Mouse (Mus musculus) fat pad, adult 2 months (tissue): ENCODE measurements around the gene Pbxip1.

Source experiments
- DNase-seq: peaks from one replicate; pipeline ENCODE4 v3.0.0-alpha.2; 2011; ENCODE audit warnings: low read depth, low spot score; ENCODE audit errors: extremely low read depth

The Pbxip1 gene

DNA sequence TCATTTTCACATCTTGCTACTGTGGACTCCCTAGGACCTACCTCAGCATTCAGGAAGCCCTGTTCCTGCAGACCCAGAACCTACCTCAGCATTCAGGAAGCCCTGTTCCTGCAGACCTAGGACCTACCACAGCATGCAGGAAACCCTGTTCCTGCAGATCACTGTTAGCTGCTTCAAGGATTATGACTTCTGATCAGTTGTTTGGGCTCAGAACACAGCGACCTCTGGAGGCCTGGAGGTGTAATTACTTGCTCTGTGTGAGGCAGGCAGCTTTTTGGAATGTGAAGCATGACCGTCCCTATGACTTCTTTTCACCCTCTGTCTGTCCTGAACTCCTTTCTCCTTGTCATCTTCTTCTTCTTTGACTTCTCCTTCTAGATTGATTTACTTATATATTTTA, 45.0 kb downstream of the Pbxip1 start:
- DNase-seq, result no peak

DNA sequence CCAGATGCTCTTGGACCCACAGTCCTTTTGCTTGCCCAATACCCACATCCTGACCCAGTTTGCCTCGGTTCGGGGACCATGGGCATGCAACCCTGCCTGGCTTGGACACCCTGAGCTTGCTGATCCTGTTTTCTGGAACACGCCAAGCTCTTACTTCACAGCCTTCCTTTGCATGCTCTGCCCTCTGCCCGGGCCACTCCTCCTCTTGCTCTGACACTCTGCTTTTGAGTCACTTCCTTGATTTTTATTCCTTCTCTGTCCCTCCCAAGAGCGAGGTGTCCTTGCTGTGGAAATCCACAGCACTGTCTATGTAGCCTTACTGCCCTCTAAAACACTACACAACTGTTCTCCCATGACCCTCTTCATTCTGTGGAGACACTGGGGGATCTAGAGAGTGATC, 45.7 kb downstream of the Pbxip1 start:
- DNase-seq, result no peak

DNA sequence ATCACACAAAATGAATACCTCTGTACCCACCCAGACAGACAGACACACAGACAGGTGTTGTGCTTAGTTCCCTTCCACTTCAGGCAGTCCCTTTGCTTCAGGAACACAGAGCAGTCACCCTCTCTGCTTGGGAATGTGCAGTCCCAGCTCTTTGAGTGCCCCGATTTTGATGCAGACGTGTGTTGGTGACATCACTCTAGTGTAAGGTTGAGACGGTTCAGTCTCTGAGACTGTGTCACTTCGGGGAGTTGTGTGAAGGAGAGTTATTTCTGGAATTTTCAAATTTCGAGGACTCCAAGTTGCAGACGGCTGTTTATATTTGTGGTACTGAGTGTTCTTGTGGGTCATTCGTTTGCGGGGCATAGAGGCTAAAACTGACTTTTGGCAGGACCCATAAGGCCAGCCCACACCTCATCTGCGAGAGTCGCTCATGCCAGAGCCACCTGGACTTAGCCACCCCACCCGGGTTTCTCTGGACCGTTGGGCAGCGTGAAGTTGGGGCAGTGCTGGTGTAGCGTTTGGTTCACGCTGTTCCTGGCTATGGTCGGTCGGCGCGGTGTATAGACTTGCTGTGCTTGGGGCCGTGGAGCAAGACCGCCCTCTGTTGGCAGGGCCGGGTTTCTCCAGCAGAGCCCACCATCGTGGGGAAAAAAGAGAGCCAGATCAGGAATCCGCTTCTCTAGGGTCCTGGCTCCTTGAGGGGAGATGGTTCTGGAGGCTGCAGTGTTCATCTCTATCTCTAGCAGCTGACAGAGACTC, 48.4 kb downstream of the Pbxip1 start:
- DNase-seq, result no peak

DNA sequence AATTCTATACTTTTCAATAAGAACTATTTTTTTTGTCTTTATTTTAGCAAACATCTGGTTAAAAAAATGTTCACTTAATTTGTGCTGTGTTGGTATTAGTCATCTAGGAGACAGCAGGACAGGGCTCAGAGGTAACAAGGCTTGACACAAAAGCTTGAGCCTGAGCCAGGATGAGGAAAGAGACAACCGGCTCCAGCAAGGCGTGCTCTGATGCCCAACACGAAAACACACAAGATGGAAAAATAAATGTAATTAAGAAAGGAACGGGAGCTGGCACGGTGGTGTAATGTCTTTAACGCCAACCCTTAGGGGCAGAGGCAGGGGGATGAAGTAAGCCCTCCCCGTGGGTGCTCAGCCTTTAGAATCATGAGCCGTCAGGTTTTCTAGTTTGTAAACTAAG, 49.6 kb downstream of the Pbxip1 start:
- no peak for DNase-seq

DNA sequence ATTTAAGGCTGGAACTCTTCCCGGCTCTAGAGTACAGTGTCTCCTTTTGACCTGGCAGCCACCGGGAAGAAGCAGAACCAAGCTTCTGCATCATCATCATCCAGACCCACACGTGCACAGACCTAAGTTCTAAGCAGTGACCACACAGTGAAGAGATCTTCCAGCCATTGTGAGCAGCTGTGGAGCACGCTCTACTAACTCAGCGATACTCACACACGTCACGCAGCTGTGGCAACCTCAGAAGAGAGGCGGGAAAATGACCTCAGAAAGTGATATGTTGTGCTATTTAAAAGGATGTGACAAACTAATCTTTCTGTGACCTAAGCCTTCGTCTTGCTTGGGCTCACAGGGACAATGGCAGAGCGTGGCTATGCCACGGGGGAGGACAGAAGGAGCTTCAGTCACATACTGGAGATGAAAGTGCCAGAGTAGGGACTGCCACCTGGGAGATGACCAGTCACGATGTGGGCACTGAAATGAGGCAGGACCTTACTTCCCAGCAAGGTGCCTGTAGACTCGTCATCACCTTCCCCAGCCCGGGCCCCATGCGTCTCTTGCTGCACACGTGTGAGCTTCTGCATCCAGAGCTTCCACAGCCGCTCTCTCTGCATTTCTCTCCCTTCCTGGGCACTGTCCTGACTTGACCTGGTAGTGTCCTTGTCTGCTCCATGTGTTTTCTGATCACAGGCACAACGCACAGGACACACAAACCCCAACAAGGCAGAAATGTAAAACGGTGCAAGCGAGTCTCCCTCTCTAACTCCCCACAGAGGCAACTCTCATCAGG, 50.6 kb downstream of the Pbxip1 start:
- no peak for DNase-seq

DNA sequence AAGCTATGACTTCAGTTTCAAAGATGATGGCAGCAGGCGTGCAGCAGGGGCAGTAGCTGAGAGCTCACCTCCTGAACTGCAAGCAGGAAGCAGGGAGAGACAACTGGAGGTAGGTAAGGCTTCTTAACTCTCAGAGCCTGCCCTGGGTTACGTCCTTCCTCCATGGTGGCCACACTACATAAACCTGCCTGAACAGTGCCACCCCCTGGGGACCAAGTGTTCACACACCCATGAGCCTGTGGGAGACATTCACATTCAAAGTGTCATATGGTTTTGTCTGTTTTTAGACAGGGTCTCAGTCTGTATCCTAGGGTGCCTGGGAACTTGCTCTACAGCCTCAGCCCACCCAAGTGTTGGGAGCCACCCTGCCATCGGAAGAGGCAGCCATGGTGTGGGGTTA, 54.3 kb downstream of the Pbxip1 start:
- DNase-seq, result no peak

DNA sequence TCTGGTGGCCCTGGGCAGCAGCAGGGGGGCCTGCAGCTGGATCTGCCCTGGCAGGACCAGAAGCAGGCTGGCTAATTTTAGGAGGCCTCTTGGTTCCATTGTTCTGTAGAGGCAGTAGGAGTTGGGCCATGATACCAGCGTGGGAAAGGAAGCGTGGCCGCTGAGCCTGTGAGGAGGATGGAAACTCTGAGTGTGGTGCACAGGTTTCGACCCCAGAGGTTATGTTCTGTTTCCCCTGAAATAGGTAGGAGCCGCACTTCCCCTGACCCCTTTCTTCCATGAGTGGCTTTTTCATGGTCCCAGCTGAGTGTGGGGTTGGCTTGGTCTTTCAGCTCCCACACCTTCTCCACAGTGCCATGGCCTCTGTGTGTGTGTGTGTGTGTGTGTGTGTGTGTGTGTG, 55.1 kb downstream of the Pbxip1 start:
- no peak for DNase-seq

DNA sequence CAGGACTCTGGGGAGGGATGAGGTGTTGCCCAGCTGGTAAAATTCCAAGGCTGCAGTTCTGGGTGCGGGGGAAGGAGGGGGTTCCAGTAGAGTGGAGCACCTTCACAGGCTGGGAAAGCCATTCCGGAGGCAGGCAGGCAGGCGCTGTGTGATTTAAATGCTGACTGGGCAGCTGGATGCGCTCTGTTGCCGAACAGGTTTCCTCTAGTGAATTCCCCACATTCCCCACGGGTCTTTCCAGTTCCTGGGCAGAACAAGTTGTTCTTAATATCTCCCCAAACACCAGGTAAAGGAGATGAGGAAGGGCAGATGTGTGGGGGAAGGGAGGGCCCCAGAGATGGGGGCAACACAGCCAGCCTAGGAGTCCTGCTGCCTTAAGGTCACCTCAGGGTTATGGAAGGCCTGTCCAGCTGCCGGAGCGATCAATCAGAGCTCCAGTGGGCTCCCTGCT, 56.2 kb downstream of the Pbxip1 start:
- DNase-seq, result no peak

DNA sequence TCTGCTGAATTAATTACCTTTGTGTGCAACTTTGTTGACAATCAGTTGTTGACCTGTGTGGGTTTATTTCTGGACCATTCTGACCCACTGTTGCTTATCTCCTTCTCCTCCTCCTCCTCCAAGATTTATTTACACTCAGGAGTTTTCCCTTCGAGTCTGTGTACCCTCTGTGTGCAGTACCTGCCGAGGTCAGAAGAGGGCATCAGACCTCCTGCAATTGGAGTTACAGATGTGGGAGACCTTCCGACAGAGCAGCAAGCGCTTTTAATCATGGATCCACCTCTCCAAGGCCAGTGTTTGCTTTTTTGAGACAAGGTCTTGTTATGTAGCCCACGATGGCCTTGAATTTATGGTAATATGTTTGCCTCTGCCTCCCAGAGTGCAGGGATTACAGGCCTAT, 58.1 kb downstream of the Pbxip1 start:
- no peak for DNase-seq

DNA sequence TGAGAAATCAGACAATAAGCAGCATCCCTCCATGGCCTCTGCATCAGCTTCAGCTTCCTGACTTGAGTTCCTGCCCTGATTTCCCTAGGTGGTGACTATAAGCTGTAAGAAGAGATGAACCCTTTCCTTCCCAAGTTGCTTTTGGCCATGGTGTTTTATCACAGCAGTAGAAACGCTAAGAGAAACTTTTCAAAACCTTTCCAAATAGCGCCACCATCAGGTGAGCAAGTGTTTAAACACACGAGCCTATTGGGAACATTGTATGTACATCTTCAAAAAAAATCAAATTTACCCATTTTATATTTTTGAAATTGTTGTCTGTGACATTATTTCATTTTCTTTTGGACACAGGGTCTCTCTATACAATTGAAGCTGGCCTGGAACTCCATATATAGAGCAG, 59.9 kb downstream of the Pbxip1 start:
- DNase-seq, result no peak

DNA sequence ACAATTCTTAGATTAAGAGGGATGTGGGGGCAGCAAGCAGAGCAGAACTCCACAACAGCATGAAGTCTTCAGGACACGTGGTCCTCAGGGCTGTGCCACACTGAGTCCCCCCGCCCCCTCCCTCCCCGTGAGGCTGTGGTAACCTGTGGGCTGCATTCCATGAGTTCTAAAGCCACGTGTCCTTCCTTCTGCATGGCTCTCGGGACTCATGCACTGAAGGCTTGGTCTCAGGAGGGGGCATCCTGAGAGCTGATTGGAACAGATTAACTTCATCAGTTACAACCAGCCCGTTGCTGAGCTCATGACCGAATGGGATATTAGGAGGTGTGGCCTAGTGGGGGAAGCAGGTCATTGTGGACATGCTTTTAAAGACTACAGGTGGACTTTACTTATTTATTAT, 63.2 kb downstream of the Pbxip1 start:
- DNase-seq, result no peak
